In genomic region chr3:126379702-126380101, GRCm38 (mm10) we compare ENCODE assay signal across 21 mouse cellular contexts. TPM values are rescaled to one million over a fixed set of nuclear protein-coding genes. Genes with fewer than 3 reads are reported as not detected.
"Had no signal": no experiment of that assay in that cellular context is flagged by ENCODE, and none has a peak within 500 bp of the region (broad histone marks: within the 10 kb centered on the region; RNA-seq: fewer than 3 reads in every experiment).

No protein-coding gene starts in this region.

- H3K4me1 ChIP-seq: liver, embryonic 13.5 days; midbrain, embryonic 12.5 days; midbrain, embryonic 15.5 days; neural tube, embryonic 12.5 days had no signal

- H3K9me3 ChIP-seq: liver, embryonic 13.5 days; midbrain, embryonic 12.5 days; midbrain, embryonic 15.5 days; neural tube, embryonic 12.5 days; neural tube, embryonic 15.5 days had no signal

- H3K4me2 ChIP-seq: liver, embryonic 13.5 days; midbrain, embryonic 12.5 days; midbrain, embryonic 15.5 days; neural tube, embryonic 12.5 days; neural tube, embryonic 15.5 days had no signal

- H3K27ac ChIP-seq: left cerebral cortex, adult 2 months; liver, embryonic 13.5 days; macrophage; midbrain, embryonic 12.5 days; midbrain, embryonic 15.5 days; neural tube, embryonic 12.5 days; neural tube, embryonic 15.5 days; stomach, postnatal 0 days had no signal

- ATAC-seq: midbrain, embryonic 15.5 days had no signal

- H3K27me3 ChIP-seq: liver, embryonic 13.5 days; midbrain, embryonic 12.5 days; midbrain, embryonic 15.5 days; neural tube, embryonic 12.5 days; neural tube, embryonic 15.5 days had no signal

- H3K4me3 ChIP-seq: left cerebral cortex, adult 2 months; liver, embryonic 13.5 days; midbrain, embryonic 12.5 days; midbrain, embryonic 15.5 days; neural tube, embryonic 12.5 days; neural tube, embryonic 15.5 days had no signal

- DNase-seq: kidney, adult 9 months; layer of hippocampus, postnatal 36 days; liver, embryonic 13.5 days; lung, adult 2 months; lung, postnatal 14 days; right cerebral cortex, adult 18-20 months; right cerebral cortex, postnatal 14 days; right cerebral cortex, postnatal 4 days; thymus, adult 2 months; thymus, postnatal 14 days; thymus, postnatal 4 days had no signal

- H3K9ac ChIP-seq: liver, embryonic 13.5 days; midbrain, embryonic 12.5 days; midbrain, embryonic 15.5 days; neural tube, embryonic 12.5 days; neural tube, embryonic 15.5 days had no signal

- H3K36me3 ChIP-seq: liver, embryonic 13.5 days; midbrain, embryonic 12.5 days; midbrain, embryonic 15.5 days; neural tube, embryonic 12.5 days; neural tube, embryonic 15.5 days had no signal

RNA-seq across cellular contexts. Expression of gene Arsj, which starts 16.2 kb away (rescaled TPM):
- total RNA-seq: liver, adult 2 months; megakaryocyte, adult 5-6 weeks had no signal
- polyA plus RNA-seq: liver, adult 2 months; liver, embryonic 13.5 days; liver, embryonic 16.5 days; macrophage had no signal
